Mouse (Mus musculus): Measurements from ENCODE around the gene Tlr11.

Gene Tlr11

GRCm38 (mm10) chr14:50357593-50357992 is at the start of gene Tlr11:
TSS of gene Tlr11 (plus strand) at chr14:50357914.
- DNase-seq (ENCODE audit: low spot score in 2 of 2), result no peak

DNA sequence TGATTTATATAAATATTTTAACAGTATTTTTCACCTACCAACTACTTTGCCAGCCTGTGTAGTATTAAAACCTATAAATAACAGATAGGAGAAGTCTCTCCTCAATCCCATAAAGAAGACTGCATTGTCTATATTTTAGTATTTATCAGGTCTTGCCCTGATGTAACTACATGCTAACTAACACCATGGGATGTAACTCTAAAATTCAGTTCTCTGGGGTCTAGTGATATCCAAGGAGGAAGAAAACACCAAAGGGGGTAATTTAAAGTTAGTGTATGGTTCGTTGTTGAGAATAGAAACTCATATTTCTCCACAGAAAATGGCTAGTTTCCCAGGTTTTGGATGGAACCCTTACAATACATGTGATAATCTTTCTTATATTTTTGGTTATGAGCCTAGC is 31.1 kb upstream of the Tlr11 start, which contains the start of gene Olfr734:
Gene Olfr734, minus strand, starts transcription at position 101 of the 400 bp plus-strand sequence.
- no peak for DNase-seq (ENCODE audit: low spot score in 2 of 2)

- no peak for DNase-seq (ENCODE audit: low spot score in 2 of 2)
Measured at GRCm38 (mm10) chr14:50348796-50349195, 8.9 kb upstream of the Tlr11 start, which contains the start of gene Olfr735. TSS of gene Olfr735 (minus strand) at chr14:50348872.

DNA sequence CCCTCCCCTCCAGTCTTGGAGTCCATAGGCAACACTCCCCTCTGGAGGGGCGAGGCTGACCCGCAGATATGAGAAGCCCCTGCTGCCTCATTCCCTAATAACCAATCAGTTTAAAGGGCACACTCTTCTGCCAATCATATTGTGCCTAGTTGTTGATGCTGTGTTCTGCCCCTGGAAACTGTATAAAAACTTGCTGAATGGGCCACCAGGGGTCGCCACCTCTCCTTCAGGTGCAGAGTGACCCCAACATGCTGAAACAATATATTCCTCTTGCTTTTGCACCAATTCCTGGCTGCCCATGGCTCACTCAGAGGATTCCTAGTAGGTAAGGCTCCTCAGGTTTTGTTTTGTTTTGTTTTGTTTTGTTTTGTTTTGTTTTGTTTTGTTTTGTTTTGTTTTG is 5.3 kb upstream of the Tlr11 start:
- DNase-seq (ENCODE audit: low spot score in 2 of 2), result no peak

- DNase-seq (ENCODE audit: low spot score in 2 of 2), result no peak
Measured at GRCm38 (mm10) chr14:50356725-50357124, 989 bp upstream of the Tlr11 start.

DNA sequence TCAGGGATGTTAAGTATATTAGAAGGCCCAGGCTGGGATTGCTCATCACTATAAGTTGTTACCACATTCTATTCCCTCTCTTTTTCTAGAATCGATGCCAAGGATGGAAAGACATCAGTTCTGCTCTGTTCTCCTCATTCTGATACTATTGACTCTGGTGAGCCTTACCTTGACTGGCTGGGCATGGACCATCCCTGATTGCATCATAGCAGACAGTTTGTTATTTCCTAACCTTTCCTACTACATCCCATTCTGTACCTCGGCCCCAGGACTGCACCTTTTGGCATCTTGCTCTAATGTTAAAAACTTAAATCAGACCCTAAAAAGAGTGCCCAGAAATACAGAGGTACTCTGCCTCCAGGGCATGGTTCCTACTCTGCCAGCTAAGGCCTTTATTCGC is 2.8 kb downstream of the Tlr11 start:
- DNase-seq (ENCODE audit: low spot score in 2 of 2), result no peak

DNA sequence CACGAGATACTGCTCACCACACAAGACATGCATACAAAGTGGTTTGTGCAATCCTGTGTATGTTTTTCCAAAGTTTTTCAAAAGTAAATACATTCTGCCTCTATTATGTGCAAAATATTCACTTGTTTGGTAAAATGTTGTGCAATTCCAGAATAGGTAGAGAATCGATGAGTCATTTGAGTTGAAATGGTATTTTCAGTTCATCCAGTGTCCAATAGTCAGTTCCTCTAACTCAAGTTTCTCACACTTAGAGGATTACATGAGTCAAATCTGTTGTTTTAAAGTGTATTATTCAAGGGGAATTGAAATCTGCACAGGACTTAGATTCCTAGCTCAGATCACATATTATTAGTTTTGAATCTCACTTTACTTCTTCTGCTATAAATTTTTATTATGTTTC is 5.8 kb downstream of the Tlr11 start:
- no peak for DNase-seq (ENCODE audit: low spot score in 2 of 2)

GRCm38 (mm10) chr14:50380863-50381262 is 23.1 kb downstream of the Tlr11 start, which contains the start of gene Olfr736:
TSS of gene Olfr736 (plus strand) at chr14:50381163.
- DNase-seq (ENCODE audit: low spot score in 2 of 2), result no peak

GRCm38 (mm10) chr14:50407268-50407667 is 49.6 kb downstream of the Tlr11 start, which contains the start of gene Olfr738:
TSS of gene Olfr738 (plus strand) at chr14:50407568.
- DNase-seq (ENCODE audit: low spot score in 2 of 2), result no peak

All from right cerebral cortex, postnatal 10 days (tissue).